Mouse (Mus musculus) gastrocnemius, adult 18-20 months (tissue): ENCODE results near the gene Tmem223. TPM values are rescaled to one million over a fixed set of nuclear protein-coding genes. Genes with fewer than 3 reads are reported as not detected.

ENCODE experiments used
- DNase-seq: peaks from one replicate; pipeline ENCODE4 v3.0.0; 2021; ENCODE audit warnings: low spot score
- microRNA-seq: library from miRNA; unstranded; fragments of <30 nt; microRNA quantifications from one replicate; pipeline ENCODE4 v1.2.0, GENCODE M21; 2021
- total RNA-seq, 2 experiments: library from RNA; stranded (reverse); gene quantifications; 2 replicates each; pipeline ENCODE4 v1.2.3; 2021

Tmem223 gene
- total RNA-seq, 2 experiments from 2014 or later: 91.0 to 99.3 TPM

DNA sequence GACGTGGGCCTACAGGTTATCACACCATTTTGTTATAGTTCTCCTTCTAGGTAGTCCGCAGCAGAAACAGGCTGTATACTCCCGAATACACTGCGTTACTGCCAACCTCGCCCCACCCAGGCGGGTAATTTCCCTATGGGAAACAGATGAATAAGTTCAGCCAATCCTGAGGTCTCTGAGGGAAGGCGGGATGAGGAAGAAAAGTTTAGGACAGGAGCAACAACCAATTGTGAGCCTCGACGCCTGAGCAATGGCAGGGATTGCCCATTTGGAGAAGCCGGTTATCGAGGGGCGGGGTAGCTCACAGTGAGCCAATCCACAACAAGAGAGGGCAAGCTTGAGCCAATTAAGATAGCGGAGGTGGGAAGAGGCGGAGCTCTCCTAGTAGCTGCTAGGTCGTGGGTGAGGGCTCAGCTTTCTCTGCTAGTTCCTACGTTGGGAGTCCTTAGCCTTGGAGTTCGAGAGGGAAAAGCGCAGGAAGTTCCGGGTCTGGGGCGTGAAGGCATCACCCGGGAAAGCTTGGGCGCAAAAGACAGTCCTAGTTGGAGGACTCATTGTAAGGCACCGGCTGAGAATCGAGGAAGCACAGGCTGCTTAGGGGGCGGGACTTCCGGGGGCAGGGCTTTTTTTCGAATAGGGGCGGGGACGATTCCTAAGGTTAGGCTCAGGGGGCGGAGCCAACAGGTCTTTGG, 31.5 kb downstream of the Tmem223 start, which contains the start of gene Zbtb3:
Gene Zbtb3, plus strand, starts transcription at position 426 of the 692 bp plus-strand sequence.
- DNase-seq: peak; percentile 96

DNA sequence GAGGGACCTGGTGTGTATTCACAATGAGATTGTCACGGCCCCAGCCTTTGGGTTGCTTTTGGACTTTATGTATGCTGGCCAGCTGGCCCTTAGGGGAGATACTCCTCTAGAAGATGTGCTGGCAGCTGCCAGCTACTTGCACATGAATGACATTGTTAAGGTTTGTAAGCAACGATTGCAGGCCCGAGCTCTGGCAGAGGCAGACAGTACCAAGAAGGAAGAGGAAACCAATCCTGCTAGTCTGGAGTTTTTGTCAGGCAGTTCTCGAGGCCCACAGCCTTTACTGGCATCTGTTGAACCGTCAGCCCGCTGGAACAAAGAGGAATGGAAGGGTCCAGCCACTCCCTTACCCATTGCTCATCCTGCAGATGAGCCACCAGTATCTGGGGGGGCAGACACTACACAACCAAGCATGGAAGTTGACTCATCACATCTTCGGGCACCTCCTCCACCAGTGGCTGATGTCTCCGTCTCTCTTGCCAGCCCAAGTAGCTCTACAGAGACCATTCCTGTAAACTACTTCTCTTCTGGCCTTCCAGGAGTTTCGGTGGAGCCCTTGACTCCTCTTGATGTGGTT, 32.5 kb downstream of the Tmem223 start:
- no peak for DNase-seq

DNA sequence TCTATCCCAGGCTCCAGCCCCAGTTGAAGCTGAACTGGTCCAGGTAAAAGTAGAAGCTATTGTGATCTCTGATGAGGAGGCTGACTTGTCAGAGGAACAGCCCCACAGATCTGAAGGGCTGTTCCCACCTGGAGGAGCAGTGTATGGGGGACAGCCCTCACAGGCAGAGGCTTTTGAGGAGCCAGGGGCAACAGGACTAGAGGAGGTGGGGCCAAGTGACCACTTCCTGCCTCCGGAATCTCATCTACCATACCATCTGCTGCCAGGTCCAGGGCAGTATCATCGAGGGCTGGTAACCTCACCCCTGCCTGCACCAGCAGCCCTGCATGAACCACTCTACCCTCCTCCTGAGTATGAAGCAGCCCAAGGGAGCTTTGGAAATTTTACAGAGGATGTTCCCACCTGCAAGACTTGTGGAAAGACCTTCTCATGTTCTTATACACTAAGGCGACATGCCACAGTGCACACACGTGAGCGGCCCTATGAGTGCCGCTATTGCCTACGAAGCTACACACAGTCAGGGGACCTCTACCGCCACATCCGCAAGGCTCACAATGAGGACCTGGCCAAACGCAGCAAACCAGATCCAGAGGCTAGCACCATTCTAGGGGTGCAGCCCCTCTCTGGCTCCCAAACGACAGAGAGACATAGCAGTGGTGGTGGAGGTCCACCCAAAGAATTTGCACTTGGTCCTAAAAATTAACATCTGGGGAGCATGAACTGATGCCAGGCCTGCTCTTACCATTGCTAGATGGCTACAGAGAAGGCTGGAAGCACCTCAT, 33.3 kb downstream of the Tmem223 start:
- no peak for DNase-seq

DNA sequence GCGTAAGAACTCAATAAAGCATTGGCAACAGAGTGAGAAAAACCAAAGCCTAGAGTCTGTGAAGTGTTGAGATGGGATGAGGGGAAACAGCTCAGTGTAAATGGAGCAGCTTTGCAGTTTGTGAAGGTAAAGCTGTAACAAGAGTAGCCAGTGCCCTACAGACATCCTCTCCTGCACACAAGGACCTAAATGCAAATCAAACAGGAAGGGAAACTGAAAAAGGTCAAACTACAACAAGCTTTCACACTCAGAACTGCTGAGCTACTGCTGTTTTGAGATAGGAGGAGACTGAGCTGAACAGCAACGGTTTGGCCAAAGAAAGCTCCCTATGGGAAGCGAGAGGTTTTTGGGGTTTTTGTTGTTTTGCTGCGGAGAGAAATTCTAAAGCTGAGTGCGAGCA, 36.0 kb downstream of the Tmem223 start:
- DNase-seq: no peak

DNA sequence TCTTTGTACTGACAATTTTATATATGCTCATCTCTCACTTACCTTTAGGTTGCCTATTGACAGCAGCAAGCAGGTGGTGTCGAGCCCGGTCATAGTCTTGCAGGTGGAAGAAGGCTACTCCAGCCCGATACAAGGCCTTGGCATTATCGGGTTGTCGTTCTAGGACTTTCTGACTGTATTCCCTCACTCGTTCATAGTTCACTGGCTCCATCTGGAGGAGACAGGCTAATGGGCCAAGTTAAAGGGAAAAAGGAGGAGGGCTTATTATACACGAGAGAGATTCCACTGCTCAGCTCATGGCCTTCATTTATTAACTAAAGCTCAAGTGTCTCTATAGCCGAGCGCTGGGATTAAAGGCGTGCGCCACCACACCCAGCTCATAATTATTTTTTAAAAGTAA, 45.0 kb downstream of the Tmem223 start:
- no peak for DNase-seq

DNA sequence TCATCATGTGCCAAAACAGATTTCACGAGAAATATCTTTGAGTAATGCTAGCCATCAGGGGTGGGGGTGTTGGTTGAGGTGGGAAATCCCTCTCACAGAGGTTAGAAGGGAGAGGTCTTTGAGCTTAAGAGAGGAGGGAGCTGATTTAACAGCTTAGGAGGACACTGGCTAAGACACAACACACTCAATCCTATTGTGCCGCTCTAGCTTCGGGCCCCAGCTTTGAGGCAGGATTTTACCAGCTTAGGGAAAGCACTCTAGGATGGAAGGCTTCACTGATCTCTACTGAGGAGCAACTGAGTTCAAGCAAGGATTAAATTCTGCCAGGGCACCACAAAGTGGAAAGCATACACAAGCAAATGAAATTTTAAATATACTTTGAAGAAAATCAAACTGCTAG, 46.2 kb downstream of the Tmem223 start:
- no peak for DNase-seq

DNA sequence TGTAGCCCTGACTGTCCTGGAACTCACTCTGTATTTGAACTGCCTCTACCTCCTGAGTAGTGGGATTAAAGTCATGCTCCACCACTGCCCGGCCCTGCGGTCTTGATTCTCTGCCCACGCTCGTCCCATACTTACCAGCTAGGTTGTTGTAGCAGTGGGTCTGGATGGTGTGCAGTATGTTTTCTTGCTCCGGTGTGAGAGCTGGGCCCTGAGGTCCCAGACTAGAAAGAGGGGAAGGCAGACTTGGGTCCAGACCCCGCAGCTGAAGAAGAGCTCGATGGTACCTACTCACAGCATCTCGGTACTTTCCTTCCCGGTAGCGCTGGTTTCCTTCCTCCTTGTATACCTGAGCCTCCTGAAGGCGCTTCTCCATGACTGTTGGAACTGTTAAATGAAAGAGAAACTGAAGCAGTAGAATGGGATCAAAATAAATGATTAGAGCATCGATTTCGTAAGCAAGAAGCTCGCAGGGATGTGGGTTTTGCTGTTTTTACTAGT, 47.6 kb downstream of the Tmem223 start:
- DNase-seq: no peak

DNA sequence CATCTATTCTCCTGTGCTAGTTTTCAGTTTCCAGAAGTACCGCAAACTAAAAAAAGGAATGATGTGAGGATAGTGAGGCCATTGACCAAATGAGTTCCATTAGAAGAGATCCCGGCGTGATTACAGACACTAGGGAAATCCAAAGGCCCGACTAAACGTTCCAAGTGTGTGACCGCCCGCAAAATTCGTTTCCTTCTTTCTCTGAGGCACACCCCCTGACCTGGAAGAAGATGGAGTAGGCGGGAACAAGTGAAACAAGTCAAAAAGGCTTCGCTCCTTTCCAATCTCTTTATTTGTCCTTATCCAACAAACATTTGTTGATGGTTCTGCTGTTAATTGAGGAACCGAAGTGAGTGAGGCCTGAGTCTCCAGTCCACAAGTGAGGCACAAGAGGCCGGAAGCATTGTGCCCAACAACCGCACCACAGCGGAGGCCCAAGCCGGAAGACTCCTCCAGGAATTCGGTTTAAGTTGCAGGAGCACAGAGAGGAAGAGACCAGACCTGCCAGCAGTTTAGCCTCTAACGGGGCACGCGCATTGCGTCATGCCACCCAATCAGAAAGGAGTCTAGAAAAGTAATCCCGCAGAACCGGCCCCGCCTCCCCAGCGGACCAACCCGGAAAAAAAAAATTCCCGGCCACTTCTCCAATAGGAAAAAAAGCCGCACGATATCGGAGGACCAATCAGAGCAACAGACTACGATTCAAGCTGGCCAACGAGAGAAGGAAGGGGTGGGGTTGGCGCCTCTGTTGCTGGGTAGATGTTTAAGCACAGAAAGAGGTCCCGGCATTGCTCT, 48.2 kb downstream of the Tmem223 start, which contains the start of gene Ttc9c:
Gene Ttc9c, minus strand, starts transcription at position 533 of the 795 bp plus-strand sequence.
- peak; percentile 97 for DNase-seq

DNA sequence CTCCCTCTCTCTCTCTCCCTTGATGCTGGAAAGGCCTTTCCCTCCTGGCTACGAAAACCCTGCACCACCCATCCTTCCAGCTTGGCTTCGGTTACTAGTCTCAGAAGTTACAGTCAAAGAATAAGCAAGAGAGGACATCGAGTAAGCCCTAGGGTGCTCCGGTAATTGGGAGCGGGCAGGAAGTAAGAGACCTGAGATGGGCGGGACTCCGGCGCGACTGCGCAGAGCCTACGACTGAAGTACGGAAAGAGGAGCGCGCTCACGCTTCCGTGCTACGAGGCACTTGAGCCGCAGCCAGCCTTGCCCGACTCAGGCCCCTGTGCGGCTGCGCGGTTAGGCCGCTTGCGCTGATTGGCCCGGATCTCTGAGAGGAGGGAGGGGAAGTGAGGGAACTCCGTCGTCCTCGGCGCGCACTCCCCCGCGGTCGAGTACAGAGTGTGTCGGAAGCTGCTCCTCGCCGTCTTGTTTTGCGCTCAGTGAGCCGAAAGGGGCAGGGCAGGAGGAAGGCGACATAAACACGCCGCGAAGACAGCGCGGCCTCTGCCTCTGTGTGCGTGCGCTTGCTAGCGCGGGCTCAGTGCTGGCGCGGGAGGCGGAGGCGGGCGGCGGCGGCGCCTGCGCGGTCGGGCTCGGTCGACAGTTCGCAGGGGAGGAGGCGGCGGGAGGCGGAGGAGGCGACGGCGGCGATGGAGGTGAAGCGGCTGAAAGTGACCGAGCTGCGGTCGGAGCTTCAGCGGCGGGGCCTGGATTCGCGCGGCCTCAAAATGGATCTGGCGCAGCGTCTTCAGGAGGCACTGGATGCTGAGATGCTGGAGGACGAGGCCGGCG, 49.0 kb downstream of the Tmem223 start, which contains the start of gene Hnrnpul2:
Gene Hnrnpul2, plus strand, starts transcription at position 415 of the 828 bp plus-strand sequence.
- peak; percentile 98 for DNase-seq

DNA sequence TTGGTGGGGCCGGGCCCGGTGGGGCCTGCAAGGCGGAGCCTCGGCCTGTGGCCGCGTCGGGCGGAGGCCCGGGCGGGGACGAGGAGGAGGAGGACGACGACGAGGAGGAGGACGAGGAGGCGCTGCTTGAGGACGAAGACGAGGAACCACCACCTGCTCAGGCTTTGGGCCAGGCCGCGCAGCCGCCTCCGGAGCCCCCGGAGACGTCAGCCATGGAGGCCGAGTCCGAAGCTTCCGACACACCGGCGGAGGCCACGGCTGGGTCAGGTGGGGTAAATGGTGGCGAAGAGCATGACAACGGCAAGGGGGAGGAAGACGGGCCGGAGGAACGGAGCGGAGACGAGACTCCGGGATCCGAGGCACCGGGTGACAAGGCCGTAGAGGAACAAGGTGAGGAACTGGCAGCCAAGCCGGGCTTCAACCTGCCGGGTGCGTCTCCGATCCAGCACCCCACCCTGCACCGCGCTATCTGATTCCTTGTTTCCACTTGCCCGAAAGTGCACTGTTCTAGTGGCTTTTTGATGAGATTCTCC, 49.7 kb downstream of the Tmem223 start:
- peak; percentile 36 for DNase-seq

DNA sequence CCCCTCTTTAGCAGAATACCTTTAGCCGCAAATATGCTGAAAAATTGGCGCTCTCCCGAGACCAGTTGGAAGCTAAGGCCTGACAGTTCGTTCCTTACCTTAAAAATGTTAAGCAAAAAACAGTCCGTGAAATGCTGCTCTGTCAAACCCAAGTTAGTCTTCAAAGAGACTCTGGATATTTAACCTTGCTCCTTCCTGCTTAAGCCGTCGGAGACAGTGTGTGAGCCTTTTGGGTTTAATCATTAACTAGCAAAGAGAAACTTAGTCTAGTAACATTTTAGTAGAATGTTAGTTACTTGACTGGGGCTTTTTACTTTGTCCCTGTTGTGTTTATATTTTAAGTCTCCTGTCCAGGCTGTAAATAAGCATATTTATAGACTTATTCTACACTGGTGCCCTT, 50.4 kb downstream of the Tmem223 start:
- no peak for DNase-seq

Small RNAs within 50 kb of the gene (microRNA-seq; reads per million reads assigned to microRNA genes)
- gene Mir6992: not detected

Other genes with a start within 250 kb of the Tmem223 start
- not detected for gene Slc22a8, start 179.7 kb upstream of the Tmem223 start, total RNA-seq
- gene Slc22a6, start 153.0 kb upstream of the Tmem223 start, total RNA-seq: not detected
- gene Chrm1, start 107.2 kb upstream of the Tmem223 start, total RNA-seq: not detected
- 10 to 100 TPM; 30.2 to 37.3 TPM for gene Slc3a2, start 47.6 kb upstream of the Tmem223 start, total RNA-seq
- 10 to 100 TPM; 16.4 to 16.9 TPM for gene Wdr74, start 35.2 kb upstream of the Tmem223 start, total RNA-seq
- gene 1700092M07Rik, start 30.3 kb upstream of the Tmem223 start, total RNA-seq: 1 to 10 TPM in 1 of 2 experiments, not detected in 1; 1.0 TPM
- 10 to 100 TPM; 16.0 to 16.6 TPM for gene Stx5a, start 29.6 kb upstream of the Tmem223 start, total RNA-seq
- gene Nxf1, start 13.9 kb upstream of the Tmem223 start, total RNA-seq: 10 to 100 TPM; 27.5 to 31.3 TPM
- gene Tmem179b, start 3.5 kb downstream of the Tmem223 start, total RNA-seq: 1 to 10 TPM; 7.3 to 8.6 TPM
- gene Taf6l, start 15.4 kb downstream of the Tmem223 start, total RNA-seq: 1 to 10 TPM; 5.0 to 5.1 TPM
- gene Polr2g, start 27.6 kb downstream of the Tmem223 start, total RNA-seq: 10 to 100 TPM; 37.7 to 38.3 TPM
- 1 to 10 TPM in 1 of 2 experiments, under 1 TPM in 1; 0.76 to 1.1 TPM for gene Zbtb3, start 31.6 kb downstream of the Tmem223 start, total RNA-seq
- gene Ttc9c, start 48.3 kb downstream of the Tmem223 start, total RNA-seq: 10 to 100 TPM; 11.1 to 13.6 TPM
- 10 to 100 TPM; 41.2 to 44.3 TPM for gene Hnrnpul2, start 49.0 kb downstream of the Tmem223 start, total RNA-seq
- 1 to 10 TPM; 2.5 to 4.2 TPM for gene AC129217.1, start 58.8 kb downstream of the Tmem223 start, total RNA-seq
- gene Bscl2, start 66.5 kb downstream of the Tmem223 start, total RNA-seq: 10 to 100 TPM; 16.4 to 16.6 TPM
- not detected for gene Gng3, start 68.2 kb downstream of the Tmem223 start, total RNA-seq
- gene Lrrn4cl, start 79.8 kb downstream of the Tmem223 start, total RNA-seq: 1 to 10 TPM; 5.6 to 8.8 TPM
- gene Ubxn1, start 100.5 kb downstream of the Tmem223 start, total RNA-seq: 100 to 1,000 TPM; 204 to 206 TPM
- gene Uqcc3, start 109.9 kb downstream of the Tmem223 start, total RNA-seq: 10 to 100 TPM; 57.2 to 63.9 TPM
- 1 to 10 TPM; 2.9 to 5.3 TPM for gene Lbhd1, start 112.7 kb downstream of the Tmem223 start, total RNA-seq
- gene Gm49403, start 112.9 kb downstream of the Tmem223 start, total RNA-seq: not detected
- gene 1810009A15Rik, start 117.9 kb downstream of the Tmem223 start, total RNA-seq: 10 to 100 TPM; 14.5 to 15.4 TPM
- 1 to 10 TPM; 1.2 to 2.3 TPM for gene Gm49416, start 117.9 kb downstream of the Tmem223 start, total RNA-seq
- 1 to 10 TPM; 9.2 to 9.9 TPM for gene Ints5, start 122.0 kb downstream of the Tmem223 start, total RNA-seq
- 10 to 100 TPM; 19.5 to 20.8 TPM for gene Ganab, start 127.1 kb downstream of the Tmem223 start, total RNA-seq
- 10 to 100 TPM; 32.1 to 37.9 TPM for gene B3gat3, start 149.4 kb downstream of the Tmem223 start, total RNA-seq
- gene Rom1, start 158.4 kb downstream of the Tmem223 start, total RNA-seq: 1 to 10 TPM; 7.8 TPM
- 1 to 10 TPM; 3.1 to 4.5 TPM for gene Eml3, start 158.6 kb downstream of the Tmem223 start, total RNA-seq
- 10 to 100 TPM; 21.6 to 24.2 TPM for gene Mta2, start 170.9 kb downstream of the Tmem223 start, total RNA-seq
- 1 to 10 TPM; 7.6 to 8.2 TPM for gene Tut1, start 182.9 kb downstream of the Tmem223 start, total RNA-seq
- 100 to 1,000 TPM; 452 to 469 TPM for gene Eef1g, start 196.0 kb downstream of the Tmem223 start, total RNA-seq
- gene Ahnak, start 218.3 kb downstream of the Tmem223 start, total RNA-seq: 100 to 1,000 TPM; 199 to 202 TPM